Mouse (Mus musculus) kidney, adult 18-20 months (tissue): Measurements from ENCODE around the gene Napa.

Experiments used
- DNase-seq: peaks from one replicate; pipeline ENCODE4 v3.0.0; 2021

Napa gene

DNA sequence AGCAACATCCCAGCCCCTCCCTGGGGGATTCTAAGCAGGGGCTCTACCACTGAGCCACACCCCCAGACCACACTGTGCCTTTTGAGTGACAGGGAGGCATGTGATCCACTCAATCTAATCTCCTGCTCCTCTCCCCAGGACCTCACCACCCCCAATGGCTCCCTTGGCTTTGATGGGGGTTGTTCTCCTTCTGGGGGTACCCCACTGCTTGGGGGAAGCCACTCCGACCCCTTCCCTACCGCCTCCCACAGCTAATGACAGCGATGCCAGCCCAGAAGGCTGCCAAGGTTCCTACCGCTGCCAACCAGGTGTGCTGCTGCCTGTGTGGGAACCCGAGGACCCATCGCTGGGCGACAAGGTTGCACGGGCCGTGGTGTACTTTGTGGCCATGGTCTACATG is 35.4 kb downstream of the Napa start:
- no peak for DNase-seq

GRCm38 (mm10) chr7:16134951-16135392 is 36.7 kb downstream of the Napa start:
- no peak for DNase-seq

DNA sequence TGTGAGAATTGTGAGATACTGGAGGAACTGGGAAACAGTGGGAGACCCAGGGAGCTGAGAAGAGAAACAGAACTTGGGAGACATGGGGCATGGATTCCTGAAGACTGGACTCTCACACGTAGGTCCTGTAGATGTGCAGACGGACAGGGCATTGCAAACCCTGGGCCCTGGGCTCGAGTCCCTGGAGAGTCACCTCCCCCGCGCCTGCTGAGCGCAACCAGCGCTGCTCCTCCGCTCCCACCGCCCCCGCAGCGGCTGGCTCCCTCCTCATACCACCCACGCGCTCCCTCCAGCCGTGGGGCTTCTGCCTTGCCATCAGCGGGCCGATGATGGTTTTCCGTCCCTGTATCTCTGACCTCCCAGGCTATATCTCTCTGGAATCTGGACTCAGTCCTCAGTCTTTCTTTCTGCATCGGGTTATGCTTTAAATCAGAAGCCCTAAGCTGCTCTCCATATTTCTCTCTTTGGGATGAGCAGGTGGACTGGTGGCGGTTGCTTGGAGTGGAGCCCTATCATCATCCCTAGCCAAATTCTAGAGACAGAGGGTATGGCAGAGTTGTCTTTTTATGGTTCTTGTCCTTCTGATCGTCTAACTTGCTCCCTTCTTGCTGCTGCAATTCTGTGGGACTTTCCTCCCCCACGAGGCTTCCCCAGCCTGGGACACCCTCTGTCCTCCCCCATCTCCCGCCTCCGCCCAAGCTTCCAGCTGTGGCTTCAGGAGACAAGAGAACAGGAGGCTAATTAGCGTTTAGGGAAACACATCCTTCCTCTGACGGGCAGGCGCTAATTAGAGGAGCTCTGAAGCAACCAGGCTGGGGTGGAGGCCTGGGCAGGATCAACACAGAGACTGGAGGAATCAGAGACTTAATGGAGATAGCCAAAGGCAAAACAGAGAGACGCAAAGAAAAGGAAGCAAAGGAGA is 48.5 kb downstream of the Napa start:
- DNase-seq: no peak

DNA sequence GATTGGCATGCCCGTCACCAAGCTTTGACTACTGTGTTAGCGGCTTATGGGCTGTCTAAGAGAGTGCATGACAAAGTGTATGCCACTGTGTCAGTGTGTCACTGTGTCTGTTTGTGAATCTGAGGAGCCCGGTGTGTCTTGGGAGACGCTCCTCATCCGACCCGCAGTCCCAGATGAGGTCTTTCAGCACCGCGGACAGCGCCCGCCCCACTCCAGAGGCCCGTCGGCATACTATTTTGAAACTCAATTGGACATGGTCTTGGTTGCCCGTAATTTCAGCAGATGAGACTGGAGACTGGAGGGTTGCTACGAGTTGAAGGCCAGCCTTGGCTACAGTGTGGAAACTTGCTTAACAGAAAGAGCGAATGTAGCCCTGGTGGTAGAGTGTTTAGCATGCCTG is 49.4 kb downstream of the Napa start:
- DNase-seq: peak; percentile 60

GRCm38 (mm10) chr7:16149241-16149640 is 51.0 kb downstream of the Napa start:
- DNase-seq: no peak

- no peak for DNase-seq
Measured at GRCm38 (mm10) chr7:16150191-16151145, 52.2 kb downstream of the Napa start.

DNA sequence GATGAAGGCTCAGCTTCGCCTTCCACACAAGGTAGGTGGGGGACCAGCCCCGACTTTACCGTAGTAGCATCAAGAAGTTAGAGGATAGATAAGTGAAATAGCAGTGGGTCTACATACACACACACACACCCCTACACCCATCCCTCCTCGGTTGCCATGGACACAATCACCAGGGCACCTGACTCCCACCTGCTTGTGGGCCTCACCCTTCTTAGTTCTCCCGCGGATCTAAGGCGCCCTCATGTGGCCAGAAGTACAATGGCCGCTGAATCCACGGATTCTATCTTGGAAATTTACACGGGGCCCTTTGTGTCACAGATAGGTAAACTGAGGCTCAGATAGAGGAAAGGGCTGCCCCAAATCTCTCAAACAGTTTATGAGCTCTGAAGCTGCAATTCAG is 55.3 kb downstream of the Napa start:
- peak; percentile 47 for DNase-seq

GRCm38 (mm10) chr7:16155132-16155872 is 57.0 kb downstream of the Napa start:
- DNase-seq: no peak

GRCm38 (mm10) chr7:16156105-16156714 is 58.0 kb downstream of the Napa start:
- DNase-seq: no peak

DNA sequence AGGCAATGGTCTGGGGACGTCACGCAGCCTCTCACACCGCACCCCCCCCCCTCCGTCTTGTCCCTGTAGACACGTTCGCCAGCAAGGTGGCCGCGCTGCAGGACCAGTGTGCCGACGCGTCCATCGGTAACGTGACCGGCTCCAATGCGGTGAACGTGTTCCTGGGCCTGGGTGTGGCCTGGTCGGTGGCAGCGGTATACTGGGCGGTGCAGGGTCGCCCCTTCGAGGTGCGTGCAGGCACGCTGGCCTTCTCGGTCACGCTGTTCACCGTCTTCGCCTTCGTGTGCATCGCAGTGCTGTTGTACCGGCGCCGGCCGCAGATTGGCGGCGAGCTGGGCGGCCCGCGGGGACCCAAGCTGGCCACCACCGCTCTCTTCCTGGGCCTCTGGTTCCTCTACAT is 60.5 kb downstream of the Napa start:
- no peak for DNase-seq

- no peak for DNase-seq
Measured at GRCm38 (mm10) chr7:16160702-16161101, 62.4 kb downstream of the Napa start.

- no peak for DNase-seq
Measured at GRCm38 (mm10) chr7:16161302-16161701, 63.0 kb downstream of the Napa start.

DNA sequence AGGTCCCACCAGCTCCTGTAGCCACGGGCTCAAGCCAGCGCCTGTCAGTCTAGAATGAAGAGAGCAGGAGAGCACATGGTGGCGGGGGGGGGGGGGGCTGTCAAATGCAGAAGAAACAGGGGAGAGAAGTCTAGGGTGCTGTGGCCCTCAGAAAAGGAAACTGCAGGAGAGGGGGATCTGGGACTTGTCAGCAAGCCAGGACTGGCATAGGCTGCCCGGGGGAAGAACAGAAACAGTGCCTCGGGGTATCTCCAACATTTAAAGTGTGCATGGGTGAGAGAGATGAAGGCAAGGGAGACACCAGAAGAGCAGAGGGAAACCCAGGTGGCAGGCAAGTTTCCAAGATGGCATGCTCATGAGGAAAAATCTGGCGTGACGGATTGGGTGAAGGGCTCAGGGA is 63.8 kb downstream of the Napa start:
- no peak for DNase-seq
